Mouse (Mus musculus): ENCODE measurements around the gene Vax1. TPM values are rescaled to one million over a fixed set of nuclear protein-coding genes. Genes with fewer than 3 reads are reported as not detected.

The Vax1 gene
- polyA plus RNA-seq, 1 experiment from 2014 or later: not detected

- no peak for ATAC-seq (ENCODE audit: low read depth)
Measured at GRCm38 (mm10) chr19:59166879-59167278, 3.0 kb downstream of the Vax1 start.

GRCm38 (mm10) chr19:59166311-59166761, 3.5 kb downstream of the Vax1 start:
- H3K9ac ChIP-seq: peak overlapping the region; percentile 34; the same call in 1 of the 2 replicates
- under 1% methylated on average over 41 of the region's 55 CpGs for WGBS
- H3K9me3 ChIP-seq: no peaks in the 10 kb centered on the region
- no peak overlapping the region for H3K27ac ChIP-seq (replicated peaks)
- no peaks in the 10 kb centered on the region for H3K36me3 ChIP-seq
- peaks cover 31% of the 10 kb centered on the region for H3K4me1 ChIP-seq (replicated peaks)
- H3K4me2 ChIP-seq: peak overlapping the region; percentile 54
- peak; percentile 58 for ATAC-seq (ENCODE audit: low read depth)
- H3K27me3 ChIP-seq: peaks cover 100% of the 10 kb centered on the region
- H3K4me3 ChIP-seq: peak overlapping the region; percentile 30

More at GRCm38 (mm10) chr19:59166879-59167278, 3.0 kb downstream of the Vax1 start:
- H3K4me2 ChIP-seq: peak overlapping the region; percentile 54
- H3K9ac ChIP-seq: 0 out of 2 replicates have a peak overlapping the region, but pooled peaks have one; percentile 34
- H3K27me3 ChIP-seq: peaks cover 100% of the 10 kb centered on the region
- H3K9me3 ChIP-seq: no peaks in the 10 kb centered on the region
- H3K4me3 ChIP-seq: peak overlapping the region; percentile 30
- H3K36me3 ChIP-seq: no peaks in the 10 kb centered on the region
- H3K27ac ChIP-seq (replicated peaks): no peak overlapping the region
- 2% methylated on average over 13 of the region's 13 CpGs for WGBS
- peaks cover 34% of the 10 kb centered on the region for H3K4me1 ChIP-seq (replicated peaks)

GRCm38 (mm10) chr19:59165577-59165976, 4.3 kb downstream of the Vax1 start:
- ATAC-seq (ENCODE audit: low read depth): no peak
- WGBS: 2% methylated on average over 7 of the region's 7 CpGs
- H3K9me3 ChIP-seq: no peaks in the 10 kb centered on the region
- no peak overlapping the region for H3K9ac ChIP-seq
- no peak overlapping the region for H3K4me3 ChIP-seq
- H3K36me3 ChIP-seq: no peaks in the 10 kb centered on the region
- H3K27ac ChIP-seq (replicated peaks): no peak overlapping the region
- H3K27me3 ChIP-seq: peaks cover 100% of the 10 kb centered on the region
- H3K4me2 ChIP-seq: no peak overlapping the region
- peaks cover 27% of the 10 kb centered on the region for H3K4me1 ChIP-seq (replicated peaks)

DNA sequence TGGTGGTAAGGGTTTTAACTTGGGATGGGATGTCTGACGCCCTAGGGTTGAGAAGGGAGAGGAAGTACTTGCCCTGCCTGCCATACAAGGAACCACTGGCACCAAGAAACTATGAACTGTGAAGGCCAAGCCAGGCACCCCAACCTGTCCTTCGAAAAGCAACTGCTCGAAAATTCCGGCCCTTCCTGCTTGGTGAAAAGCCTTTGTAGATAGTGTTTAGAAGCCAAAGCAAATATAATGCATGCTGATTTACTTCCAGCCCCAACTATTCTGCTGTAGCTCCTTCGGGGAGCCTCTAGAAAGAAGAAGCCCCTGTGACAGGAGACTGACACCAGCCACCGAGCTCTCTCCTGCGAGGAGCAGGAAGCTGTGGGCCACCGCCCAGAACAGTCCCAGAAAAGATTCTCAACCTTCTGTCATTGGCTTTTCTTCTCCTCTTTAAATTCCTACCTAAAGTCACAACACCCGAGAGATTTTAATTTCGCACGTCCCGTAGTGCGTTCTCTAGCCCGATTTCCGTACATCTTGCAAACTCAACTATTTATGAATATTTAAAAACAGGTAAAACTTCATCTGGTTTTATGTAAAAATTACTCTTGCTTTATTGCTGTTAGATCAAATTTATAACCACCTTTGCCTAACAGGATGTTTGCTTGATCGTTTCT, 4.8 kb downstream of the Vax1 start:
- Histone ChIP-seq H3K9ac (no peak overlapping the region), H3K4me2 (no peak overlapping the region), H3K4me1 (replicated peaks) (peaks cover 24% of the 10 kb centered on the region), H3K27me3 (peaks cover 100% of the 10 kb centered on the region), H3K4me3 (no peak overlapping the region), H3K27ac (replicated peaks) (no peak overlapping the region), H3K36me3 (no peaks in the 10 kb centered on the region), H3K9me3 (no peaks in the 10 kb centered on the region)
- 5% methylated on average over 16 of the region's 16 CpGs for WGBS
- no peak for ATAC-seq (ENCODE audit: low read depth)

DNA sequence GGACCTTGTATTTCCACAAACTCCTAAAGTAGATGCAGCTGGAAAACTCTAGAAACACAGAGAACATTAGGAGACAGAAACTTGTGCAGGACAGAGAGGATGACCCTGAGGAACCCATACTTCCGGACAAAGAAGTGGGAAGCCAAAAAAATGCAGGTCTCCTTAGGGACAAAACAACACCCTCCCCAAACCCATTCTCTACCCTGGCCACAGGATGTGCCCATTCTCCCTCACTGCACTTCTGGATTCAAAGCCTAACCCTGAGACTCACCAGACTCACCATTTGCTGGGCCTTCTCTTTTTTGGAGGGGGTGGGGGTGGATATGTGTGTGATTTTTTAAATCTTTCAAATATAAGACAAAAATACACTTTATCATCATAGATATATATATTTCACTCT, 5.7 kb downstream of the Vax1 start:
- Histone ChIP-seq H3K27ac (replicated peaks) (no peak overlapping the region), H3K4me2 (no peak overlapping the region), H3K4me3 (no peak overlapping the region), H3K9ac (no peak overlapping the region), H3K27me3 (peaks cover 99% of the 10 kb centered on the region), H3K36me3 (no peaks in the 10 kb centered on the region), H3K4me1 (replicated peaks) (peaks cover 15% of the 10 kb centered on the region), H3K9me3 (no peaks in the 10 kb centered on the region)
- 4% methylated on average over 1 of the region's 1 CpGs for WGBS
- no peak for ATAC-seq (ENCODE audit: low read depth)

DNA sequence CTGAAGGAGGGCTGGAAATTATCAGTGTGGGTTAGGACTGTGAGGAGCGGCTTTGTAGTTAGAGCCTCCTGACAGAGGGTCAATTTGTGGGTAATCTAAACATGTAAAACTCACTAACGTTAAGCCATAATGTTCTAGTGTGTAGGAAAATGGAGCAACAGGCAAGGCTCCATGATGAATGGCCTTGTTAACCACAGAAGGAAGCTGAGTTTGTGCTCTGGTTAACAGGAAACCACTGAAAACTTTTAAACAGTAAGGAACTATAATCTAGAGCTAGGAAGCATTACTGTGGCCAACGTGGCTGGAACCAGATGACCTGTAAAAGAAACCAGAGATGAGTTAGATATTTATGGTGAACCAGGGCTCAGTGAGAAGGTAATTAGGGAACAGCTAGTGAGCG, 13.2 kb downstream of the Vax1 start:
- Histone ChIP-seq H3K27ac (replicated peaks) (no peak overlapping the region), H3K4me2 (no peak overlapping the region), H3K9ac (no peak overlapping the region), H3K4me1 (replicated peaks) (no peaks in the 10 kb centered on the region), H3K27me3 (peaks cover 65% of the 10 kb centered on the region), H3K9me3 (no peaks in the 10 kb centered on the region), H3K4me3 (no peak overlapping the region), H3K36me3 (no peaks in the 10 kb centered on the region)
- no peak for ATAC-seq (ENCODE audit: low read depth)
- 76% methylated on average over 4 of the region's 4 CpGs for WGBS

- whole genome bisulfite sequencing: 88% methylated on average over 2 of the region's 2 CpGs
- Histone ChIP-seq H3K4me2 (no peak overlapping the region), H3K4me1 (replicated peaks) (no peaks in the 10 kb centered on the region), H3K36me3 (no peaks in the 10 kb centered on the region), H3K27ac (replicated peaks) (no peak overlapping the region), H3K27me3 (peaks cover 41% of the 10 kb centered on the region), H3K9ac (no peak overlapping the region), H3K9me3 (no peaks in the 10 kb centered on the region), H3K4me3 (no peak overlapping the region)
- no peak for ATAC-seq (ENCODE audit: low read depth)
Measured at GRCm38 (mm10) chr19:59154171-59154570, 15.7 kb downstream of the Vax1 start.

GRCm38 (mm10) chr19:59145492-59146140, 24.2 kb downstream of the Vax1 start:
- Histone ChIP-seq H3K4me3 (no peak overlapping the region), H3K4me1 (replicated peaks) (no peaks in the 10 kb centered on the region), H3K9ac (no peak overlapping the region), H3K9me3 (no peaks in the 10 kb centered on the region), H3K4me2 (no peak overlapping the region), H3K36me3 (no peaks in the 10 kb centered on the region), H3K27me3 (no peaks in the 10 kb centered on the region), H3K27ac (replicated peaks) (no peak overlapping the region)
- no peak for ATAC-seq (ENCODE audit: low read depth)
- WGBS: 60% methylated on average over 9 of the region's 9 CpGs

- Histone ChIP-seq H3K36me3 (no peaks in the 10 kb centered on the region), H3K9me3 (no peaks in the 10 kb centered on the region), H3K9ac (no peak overlapping the region), H3K4me1 (replicated peaks) (no peaks in the 10 kb centered on the region), H3K27ac (replicated peaks) (no peak overlapping the region), H3K4me3 (no peak overlapping the region), H3K27me3 (no peaks in the 10 kb centered on the region), H3K4me2 (no peak overlapping the region)
- ATAC-seq (ENCODE audit: low read depth): no peak
- 77% methylated on average over 6 of the region's 6 CpGs for WGBS
Measured at GRCm38 (mm10) chr19:59145064-59145463, 24.8 kb downstream of the Vax1 start.

DNA sequence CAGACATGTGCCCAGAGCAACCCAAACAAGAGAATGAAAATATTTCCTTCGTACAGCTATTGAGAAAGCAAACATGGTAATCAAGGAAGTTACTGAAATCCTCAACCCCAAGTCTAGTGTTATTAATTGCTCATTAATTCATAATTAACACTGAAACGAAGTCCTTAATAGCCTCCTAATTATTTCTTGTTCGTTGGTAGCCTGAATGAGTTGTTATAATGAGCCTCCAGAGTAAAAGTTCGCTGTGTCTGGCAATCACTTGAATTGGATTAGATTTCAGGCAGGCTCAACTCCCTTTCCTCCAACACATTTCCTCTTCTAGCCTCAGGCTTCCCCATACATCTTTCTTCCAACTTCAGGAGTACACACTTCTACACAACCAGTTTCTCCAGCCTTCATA, 27.6 kb downstream of the Vax1 start:
- ATAC-seq (ENCODE audit: low read depth): no peak
- Histone ChIP-seq H3K4me3 (no peak overlapping the region), H3K27ac (replicated peaks) (no peak overlapping the region), H3K4me2 (no peak overlapping the region), H3K4me1 (replicated peaks) (no peaks in the 10 kb centered on the region), H3K27me3 (no peaks in the 10 kb centered on the region), H3K9ac (no peak overlapping the region), H3K9me3 (no peaks in the 10 kb centered on the region), H3K36me3 (no peaks in the 10 kb centered on the region)
- WGBS: 55% methylated on average over 4 of the region's 4 CpGs

DNA sequence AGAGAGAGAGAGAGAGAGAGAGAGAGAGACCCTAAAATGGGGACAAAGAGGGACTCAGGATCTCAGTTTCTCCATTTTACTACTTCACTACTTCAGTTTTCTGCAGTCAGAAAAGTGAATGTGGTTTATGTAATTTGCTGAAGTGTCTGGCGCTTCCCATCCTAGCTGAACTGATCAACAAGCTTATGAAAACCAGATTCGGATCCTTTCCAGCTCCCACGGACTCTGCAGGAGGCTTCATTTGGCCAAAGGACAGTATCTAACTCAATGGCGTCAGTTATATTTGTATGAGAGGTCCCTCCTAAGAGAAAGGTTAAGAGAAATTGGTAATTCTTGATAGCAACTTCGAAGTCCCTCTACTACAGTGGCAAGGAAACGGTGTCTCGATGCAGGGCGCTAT, 34.5 kb downstream of the Vax1 start:
- 77% methylated on average over 8 of the region's 8 CpGs for WGBS
- no peak for ATAC-seq (ENCODE audit: low read depth)
- H3K4me3 ChIP-seq: no peak overlapping the region
- no peak overlapping the region for H3K4me2 ChIP-seq
- H3K27ac ChIP-seq (replicated peaks): no peak overlapping the region
- H3K9ac ChIP-seq: no peak overlapping the region
- peaks cover 3% of the 10 kb centered on the region; the same call in 1 of the 2 replicates for H3K27me3 ChIP-seq
- H3K4me1 ChIP-seq (replicated peaks): peaks cover 6% of the 10 kb centered on the region; the same call in 1 of the 2 replicates
- H3K36me3 ChIP-seq: no peaks in the 10 kb centered on the region
- H3K9me3 ChIP-seq: no peaks in the 10 kb centered on the region

DNA sequence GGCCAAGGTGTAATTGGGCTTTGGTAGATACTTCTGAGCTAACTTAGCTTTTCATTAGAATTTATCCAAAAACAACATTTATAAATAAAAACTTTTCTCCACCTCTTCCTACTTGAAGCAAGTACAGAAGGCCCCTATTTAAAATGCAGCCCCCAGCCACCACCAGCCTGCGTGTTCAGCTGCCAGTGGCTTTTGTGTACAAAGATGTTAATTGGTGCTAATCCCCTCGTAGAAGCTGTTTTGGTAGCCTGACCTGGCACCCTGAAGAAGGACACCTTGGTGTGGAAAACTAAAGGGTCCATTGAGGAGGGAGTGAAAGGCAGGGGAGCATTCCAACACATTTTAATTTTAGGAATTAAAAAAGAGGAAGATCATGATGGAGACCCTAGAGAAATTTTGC, 34.9 kb downstream of the Vax1 start:
- Histone ChIP-seq H3K36me3 (no peaks in the 10 kb centered on the region), H3K27me3 (peaks cover 3% of the 10 kb centered on the region; the same call in 1 of the 2 replicates), H3K4me3 (no peak overlapping the region), H3K4me1 (replicated peaks) (peaks cover 6% of the 10 kb centered on the region; the same call in 1 of the 2 replicates), H3K27ac (replicated peaks) (no peak overlapping the region), H3K4me2 (no peak overlapping the region), H3K9ac (no peak overlapping the region), H3K9me3 (no peaks in the 10 kb centered on the region)
- no peak for ATAC-seq (ENCODE audit: low read depth)
- WGBS: 17% methylated on average over 2 of the region's 2 CpGs
